Mouse (Mus musculus): ENCODE data around the gene Olfr635. TPM values are rescaled to one million over a fixed set of nuclear protein-coding genes. Genes with fewer than 3 reads are reported as not detected.
"Not testable (repeated sequence)": the region's sequence is repeated elsewhere in the genome, so short reads cannot be mapped to it uniquely, and the experiment has no call there.

Olfr635 gene
- not detected for total RNA-seq (2018; cell fraction: chromatin; rRNA removed)
- total RNA-seq (2018; cell fraction: cytosol; rRNA removed), result not detected
- not detected for total RNA-seq (2018; cell fraction: nucleus; rRNA removed)
- polyA plus RNA-seq (2018), result not detected in 3 replicates

DNA sequence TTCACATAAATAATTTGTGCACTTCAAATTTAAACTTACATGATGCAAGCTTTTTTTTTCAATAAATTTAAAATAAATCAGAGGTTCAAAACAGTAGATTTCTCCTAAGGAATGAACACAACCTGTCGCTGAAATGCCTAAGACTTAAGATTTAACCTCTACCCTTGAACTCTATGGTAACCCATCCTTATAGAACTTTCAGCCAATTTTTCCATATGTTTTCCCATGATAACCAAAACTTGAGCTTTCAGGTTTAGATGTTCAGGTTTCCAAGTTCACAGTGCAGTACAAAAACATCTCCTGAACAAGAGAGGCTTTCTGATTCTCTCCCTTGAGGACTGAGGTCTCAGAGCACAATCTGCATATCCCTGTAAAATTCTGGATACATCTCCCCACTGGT is at the start of gene Olfr635:
Gene Olfr635, plus strand, starts transcription at position 301 of the 400 bp plus-strand sequence.
- no peak within 1 kb of the TSS for H3K27ac ChIP-seq
- 90% methylated on average over 1 of the region's 1 CpGs for whole genome bisulfite sequencing (ENCODE audit: missing documents)
- H3K4me3 ChIP-seq (ENCODE audit: inconsistent target), result no peak within 1 kb of the TSS

DNA sequence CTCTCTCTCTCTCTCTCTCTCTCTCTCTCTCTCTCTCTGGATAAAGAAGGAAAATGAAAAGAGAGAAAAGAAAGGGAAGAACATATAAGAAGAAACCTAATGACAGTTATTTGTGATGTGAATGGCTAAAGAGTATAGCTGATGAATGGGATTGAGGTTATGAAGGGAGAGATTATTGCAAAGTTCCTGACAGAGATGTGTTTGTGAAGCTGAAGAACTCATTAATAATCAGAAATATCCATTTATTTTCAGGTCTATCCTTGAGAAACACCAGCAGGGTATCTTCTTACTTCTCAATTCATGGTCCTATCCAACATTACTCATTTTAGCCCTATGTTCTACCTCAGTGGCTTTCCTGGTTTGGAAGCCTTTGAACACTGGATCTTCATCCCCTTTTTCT is 42.4 kb upstream of the Olfr635 start, which contains the start of gene Olfr631:
Gene Olfr631, plus strand, starts transcription at position 301 of the 400 bp plus-strand sequence.
- H3K79me2 ChIP-seq (ENCODE audit: inconsistent target), result no peaks in the 10 kb centered on the region
- H3K4me3 ChIP-seq (ENCODE audit: inconsistent target), result no peak within 1 kb of the TSS
- no peak within 1 kb of the TSS for H3K27ac ChIP-seq
- H3K36me3 ChIP-seq (ENCODE audit: inconsistent target), result no peaks in the 10 kb centered on the region

More for the DNA sequence above, at the start of gene Olfr635:
- no peaks in the 10 kb centered on the region for H3K79me2 ChIP-seq (ENCODE audit: inconsistent target)
- no peaks in the 10 kb centered on the region for H3K36me3 ChIP-seq (ENCODE audit: inconsistent target)

DNA sequence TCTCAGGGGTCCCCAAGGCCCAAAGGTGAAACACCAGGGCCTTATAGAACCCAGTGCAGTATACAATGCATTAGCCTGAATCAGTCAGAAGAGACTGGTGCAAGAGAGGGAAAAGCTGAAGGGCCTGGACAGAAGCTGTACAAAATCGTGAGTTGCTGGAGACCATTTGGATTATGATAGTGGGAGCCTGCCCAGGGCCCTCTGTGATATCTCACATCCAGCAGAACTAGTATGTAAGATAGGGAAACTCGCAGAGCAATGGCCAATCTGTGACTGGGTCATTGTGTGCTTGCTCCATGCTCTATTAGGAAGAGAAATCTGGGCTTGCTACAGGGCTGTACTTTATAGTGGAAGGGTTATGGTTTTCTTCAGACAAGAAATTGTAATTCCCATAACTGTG is 36.7 kb upstream of the Olfr635 start, which contains the start of gene Olfr632:
Gene Olfr632, plus strand, starts transcription at position 84 of the 400 bp plus-strand sequence.
- H3K79me2 ChIP-seq (ENCODE audit: inconsistent target), result no peaks in the 10 kb centered on the region
- no peaks in the 10 kb centered on the region for H3K36me3 ChIP-seq (ENCODE audit: inconsistent target)
- H3K4me3 ChIP-seq (ENCODE audit: inconsistent target), result no peak within 1 kb of the TSS
- WGBS (ENCODE audit: missing documents), result 87% methylated on average over 2 of the region's 2 CpGs
- no peak within 1 kb of the TSS for H3K27ac ChIP-seq

DNA sequence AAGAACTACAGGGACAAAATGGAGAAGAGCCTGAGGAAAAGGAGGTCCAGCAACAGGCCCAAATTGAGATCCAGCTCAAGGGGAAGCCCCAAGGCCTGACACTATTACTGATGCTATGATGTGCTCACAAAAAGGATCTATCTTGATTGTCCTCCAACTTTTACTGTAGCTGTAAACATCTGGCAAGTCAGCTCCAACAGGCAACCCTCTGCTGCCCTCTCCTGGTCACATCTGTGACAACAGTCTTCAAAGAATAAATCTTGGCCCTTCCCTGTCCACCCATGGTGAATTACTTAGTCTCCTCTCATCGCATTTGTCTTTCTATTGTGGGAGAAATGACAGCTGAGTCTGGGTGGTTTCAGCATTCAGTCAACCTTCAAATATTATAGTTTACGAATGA is 28.2 kb upstream of the Olfr635 start:
- no peak overlapping the region for H3K4me3 ChIP-seq (ENCODE audit: inconsistent target)
- H3K79me2 ChIP-seq (ENCODE audit: inconsistent target), result no peaks in the 10 kb centered on the region
- H3K27ac ChIP-seq, result no peak overlapping the region
- no peaks in the 10 kb centered on the region for H3K36me3 ChIP-seq (ENCODE audit: inconsistent target)
- 28% methylated on average over 2 of the region's 2 CpGs for WGBS (ENCODE audit: missing documents)

DNA sequence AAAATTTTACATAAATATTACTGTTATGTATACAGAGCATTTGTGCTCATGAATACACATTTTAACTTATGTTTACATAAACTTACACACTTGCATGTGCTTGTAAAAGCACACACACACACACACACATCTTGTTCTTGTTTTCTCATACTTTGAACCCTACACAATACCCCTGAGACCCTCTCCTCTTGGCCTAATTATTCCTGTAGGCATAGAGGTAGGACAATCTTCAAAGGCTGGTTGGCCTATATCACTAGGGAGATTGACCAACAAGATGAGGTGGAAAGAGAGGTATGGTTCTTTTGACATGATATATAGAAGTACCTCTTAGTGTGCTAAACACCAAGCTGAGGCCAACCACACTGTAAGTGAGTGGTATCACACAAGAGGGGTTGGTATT is 26.8 kb upstream of the Olfr635 start, which contains the start of gene Olfr633:
Gene Olfr633, plus strand, starts transcription at position 301 of the 400 bp plus-strand sequence.
- Histone ChIP-seq H3K27ac (no peak within 1 kb of the TSS), H3K4me3 (ENCODE audit: inconsistent target) (no peak within 1 kb of the TSS), H3K79me2 (ENCODE audit: inconsistent target) (no peaks in the 10 kb centered on the region), H3K36me3 (ENCODE audit: inconsistent target) (no peaks in the 10 kb centered on the region)

DNA sequence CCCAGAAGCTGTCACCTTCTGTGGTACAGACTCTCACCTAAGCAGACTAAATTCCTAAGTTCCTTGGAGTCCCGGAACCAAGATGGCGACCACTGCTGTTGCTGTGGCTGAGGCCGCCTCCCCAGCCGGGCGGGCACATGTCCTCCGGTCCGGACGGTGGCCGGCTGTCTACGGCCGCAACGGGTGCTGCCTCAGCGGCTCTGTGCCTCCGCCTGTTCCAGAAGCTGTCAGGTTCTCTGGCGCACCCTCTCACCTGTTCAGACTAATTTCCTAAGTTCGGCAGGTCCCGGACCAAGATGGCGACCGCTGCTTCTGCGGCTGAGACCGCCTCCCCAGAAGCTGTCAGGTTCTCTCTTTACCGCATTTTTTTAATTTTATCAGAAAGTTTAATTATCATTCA is 4.1 kb upstream of the Olfr635 start:
- H3K27ac ChIP-seq; H3K79me2 ChIP-seq (ENCODE audit: inconsistent target); H3K4me3 ChIP-seq (ENCODE audit: inconsistent target); H3K36me3 ChIP-seq (ENCODE audit: inconsistent target): not testable (repeated sequence)
- WGBS (ENCODE audit: missing documents), result 96% methylated on average over 22 of the region's 22 CpGs

DNA sequence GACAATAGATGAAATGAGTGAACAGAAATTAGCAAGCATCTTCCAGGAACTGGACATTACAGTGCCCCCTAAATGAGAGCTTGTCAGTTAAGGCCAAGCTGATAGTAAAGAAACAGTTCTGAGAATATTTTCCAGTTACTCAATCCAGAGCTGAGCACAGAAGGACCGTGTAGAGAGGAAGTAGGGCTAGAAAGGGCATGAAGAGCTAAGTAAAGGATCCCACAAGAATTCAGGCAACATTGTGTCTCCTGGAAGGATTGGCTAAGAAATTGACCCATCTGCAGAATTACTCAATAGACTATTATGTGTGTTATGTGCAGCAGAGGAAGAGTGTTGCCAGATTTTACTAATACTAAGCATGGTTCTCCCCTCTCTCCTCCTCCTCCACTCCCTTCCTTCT is 830 bp downstream of the Olfr635 start:
- WGBS (ENCODE audit: missing documents), result 6% methylated on average over 1 of the region's 1 CpGs

DNA sequence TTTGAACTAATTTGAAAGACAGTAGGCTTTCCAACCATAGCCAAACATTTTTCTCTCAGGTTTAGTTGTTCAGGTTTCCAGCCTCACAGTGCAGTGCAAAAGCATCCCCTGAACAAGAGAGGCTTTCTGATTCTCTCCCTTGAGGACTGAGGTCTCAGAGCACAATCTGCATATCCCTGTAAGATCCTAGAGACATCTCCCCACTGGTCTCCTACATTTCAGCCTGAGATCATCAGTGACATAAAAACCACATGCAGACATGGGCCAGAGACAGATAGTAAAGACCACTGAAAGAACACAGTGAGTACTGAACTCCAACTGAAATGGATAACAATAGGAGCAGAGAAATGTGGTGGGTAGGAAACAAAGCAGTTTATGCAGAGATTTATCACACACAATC is 27.5 kb downstream of the Olfr635 start, which contains the start of gene Olfr638:
Gene Olfr638, plus strand, starts transcription at position 301 of the 400 bp plus-strand sequence.
- H3K27ac ChIP-seq, result no peak within 1 kb of the TSS
- H3K79me2 ChIP-seq (ENCODE audit: inconsistent target), result no peaks in the 10 kb centered on the region
- H3K36me3 ChIP-seq (ENCODE audit: inconsistent target), result no peaks in the 10 kb centered on the region
- no peak within 1 kb of the TSS for H3K4me3 ChIP-seq (ENCODE audit: inconsistent target)

More for the DNA sequence above, 830 bp downstream of the Olfr635 start:
- H3K27ac ChIP-seq, result no peak overlapping the region
- H3K36me3 ChIP-seq (ENCODE audit: inconsistent target), result no peaks in the 10 kb centered on the region
- H3K79me2 ChIP-seq (ENCODE audit: inconsistent target), result no peaks in the 10 kb centered on the region
- no peak overlapping the region for H3K4me3 ChIP-seq (ENCODE audit: inconsistent target)

DNA sequence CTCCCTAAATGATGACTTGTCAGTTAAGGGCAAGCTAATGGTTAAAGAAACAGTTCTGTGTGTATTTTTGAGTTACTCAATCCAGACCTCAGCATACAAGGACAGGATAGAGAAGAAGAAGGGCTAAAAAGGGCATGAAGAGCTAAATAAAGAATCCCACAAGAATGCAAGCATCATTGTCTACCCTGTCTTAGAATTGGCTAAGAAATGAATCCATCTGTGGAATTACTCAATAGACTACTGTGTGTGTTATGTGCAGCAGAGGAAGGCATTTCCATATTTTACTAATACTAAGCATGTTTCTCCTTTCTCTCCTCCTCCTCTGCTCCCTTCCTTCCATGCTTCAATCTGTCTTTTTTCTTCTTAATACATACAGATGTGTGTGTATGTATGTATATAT is 28.2 kb downstream of the Olfr635 start:
- H3K27ac ChIP-seq, result no peak overlapping the region
- no peaks in the 10 kb centered on the region for H3K36me3 ChIP-seq (ENCODE audit: inconsistent target)
- no peak overlapping the region for H3K4me3 ChIP-seq (ENCODE audit: inconsistent target)
- H3K79me2 ChIP-seq (ENCODE audit: inconsistent target), result no peaks in the 10 kb centered on the region

DNA sequence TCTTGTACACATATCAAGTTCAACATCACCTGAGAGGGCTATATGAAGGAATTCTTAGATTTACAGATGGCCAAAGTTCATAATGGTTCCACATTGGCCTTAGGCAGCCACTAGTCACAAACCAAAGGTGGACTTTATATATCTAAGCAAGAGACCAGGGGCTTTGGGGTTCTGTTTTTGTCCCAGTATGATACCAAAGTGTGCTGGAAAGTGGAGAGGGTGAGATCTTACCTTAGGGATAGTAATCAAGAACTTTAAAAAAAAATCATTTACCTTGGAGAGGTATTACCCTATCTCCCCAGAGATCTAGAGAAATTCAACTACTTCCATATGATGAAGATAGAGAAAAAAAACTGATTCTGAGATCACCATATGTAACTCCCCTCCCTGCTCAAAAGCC is 46.3 kb downstream of the Olfr635 start, which contains the start of gene Olfr639:
Gene Olfr639, minus strand, starts transcription at position 101 of the 400 bp plus-strand sequence.
- H3K4me3 ChIP-seq (ENCODE audit: inconsistent target), result no peak within 1 kb of the TSS
- H3K79me2 ChIP-seq (ENCODE audit: inconsistent target), result no peaks in the 10 kb centered on the region
- no peaks in the 10 kb centered on the region for H3K36me3 ChIP-seq (ENCODE audit: inconsistent target)
- H3K27ac ChIP-seq, result no peak within 1 kb of the TSS

DNA sequence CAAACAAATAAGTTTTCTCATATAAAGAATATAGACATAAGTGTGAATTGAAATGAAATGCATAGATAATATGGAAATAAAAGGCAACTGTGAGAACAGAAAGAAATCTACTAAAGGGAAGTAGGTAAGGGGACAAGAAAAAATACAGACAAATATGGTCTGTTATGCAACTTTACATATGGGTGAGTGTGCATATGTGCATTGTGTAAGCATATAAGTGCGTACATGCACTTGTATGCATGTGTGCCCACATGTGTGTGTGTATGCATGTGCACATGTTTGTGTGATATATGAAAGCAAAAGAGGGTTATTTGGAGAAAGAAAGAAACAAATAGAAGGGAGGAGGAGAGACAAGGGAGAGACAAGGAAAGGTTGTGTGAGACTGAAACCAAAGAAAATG is 48.0 kb downstream of the Olfr635 start:
- Histone ChIP-seq H3K79me2 (ENCODE audit: inconsistent target) (no peaks in the 10 kb centered on the region), H3K27ac (no peak overlapping the region), H3K36me3 (ENCODE audit: inconsistent target) (no peaks in the 10 kb centered on the region), H3K4me3 (ENCODE audit: inconsistent target) (no peak overlapping the region)
- WGBS (ENCODE audit: missing documents), result 60% methylated on average over 1 of the region's 1 CpGs

DNA sequence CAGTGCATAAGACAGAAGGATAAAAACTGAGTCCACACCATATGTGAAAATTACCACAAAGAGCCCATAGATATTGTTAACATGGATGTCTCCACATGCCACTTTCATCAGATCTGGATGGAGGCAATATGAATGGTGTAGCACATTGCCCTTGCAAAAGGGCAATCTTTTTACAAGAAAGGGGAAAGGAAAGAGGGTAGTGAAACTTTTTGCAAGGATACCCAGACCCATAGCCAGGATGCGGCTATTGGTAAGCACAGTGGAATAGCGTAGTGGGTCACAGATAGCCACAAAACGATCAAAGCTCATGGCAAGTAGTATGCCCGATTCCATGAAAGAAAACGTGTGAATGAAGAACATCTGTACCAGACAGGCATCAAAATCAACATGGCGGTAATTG is 50.7 kb downstream of the Olfr635 start:
- H3K27ac ChIP-seq, result no peak overlapping the region
- 65% methylated on average over 6 of the region's 6 CpGs for WGBS (ENCODE audit: missing documents)
- no peaks in the 10 kb centered on the region for H3K79me2 ChIP-seq (ENCODE audit: inconsistent target)
- no peak overlapping the region for H3K4me3 ChIP-seq (ENCODE audit: inconsistent target)
- no peaks in the 10 kb centered on the region for H3K36me3 ChIP-seq (ENCODE audit: inconsistent target)

DNA sequence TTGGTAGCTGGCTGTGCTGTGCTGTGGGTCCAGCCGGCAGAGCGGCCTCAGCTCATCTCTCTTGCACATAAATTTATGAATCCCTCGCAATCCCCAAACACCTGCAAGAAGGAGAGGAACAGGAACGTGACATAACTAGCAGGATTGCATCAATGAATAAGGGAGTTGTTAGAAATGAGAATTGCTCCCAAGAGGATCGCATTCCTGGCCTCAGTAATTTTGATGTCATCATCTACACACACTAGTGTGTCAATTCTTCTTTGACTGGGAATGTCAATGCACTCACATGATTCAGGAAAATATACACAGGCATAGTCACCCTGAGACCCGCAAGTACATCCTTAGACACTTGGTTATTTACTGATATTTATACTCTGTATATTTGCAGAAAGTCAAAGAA is 54.5 kb downstream of the Olfr635 start, which contains the start of gene Olfr640:
Gene Olfr640, minus strand, starts transcription at position 101 of the 400 bp plus-strand sequence.
- H3K4me3 ChIP-seq (ENCODE audit: inconsistent target), result no peak within 1 kb of the TSS
- no peak within 1 kb of the TSS for H3K27ac ChIP-seq
- H3K36me3 ChIP-seq (ENCODE audit: inconsistent target), result no peaks in the 10 kb centered on the region
- WGBS (ENCODE audit: missing documents), result 91% methylated on average over 6 of the region's 6 CpGs
- H3K79me2 ChIP-seq (ENCODE audit: inconsistent target), result no peaks in the 10 kb centered on the region

DNA sequence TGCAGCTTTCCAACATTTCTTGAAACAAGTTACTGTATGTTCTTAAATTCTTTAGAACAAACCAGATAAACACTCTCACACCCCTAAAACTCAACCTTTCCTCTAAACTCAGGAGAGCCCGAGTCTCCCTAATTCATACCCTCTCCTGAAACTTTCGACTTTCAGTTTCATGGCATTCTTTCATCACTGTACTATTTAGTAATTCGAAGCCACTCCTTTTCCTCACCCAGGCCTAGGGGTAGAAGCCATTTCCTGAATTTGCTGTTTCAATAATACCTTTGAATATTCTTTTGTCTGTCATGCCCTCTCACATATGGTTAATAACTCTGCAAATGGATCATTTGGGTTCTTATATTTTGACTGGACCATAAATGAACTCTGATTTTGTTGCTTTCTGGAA is 56.0 kb downstream of the Olfr635 start:
- Histone ChIP-seq H3K27ac (no peak overlapping the region), H3K4me3 (ENCODE audit: inconsistent target) (no peak overlapping the region), H3K79me2 (ENCODE audit: inconsistent target) (no peaks in the 10 kb centered on the region), H3K36me3 (ENCODE audit: inconsistent target) (no peaks in the 10 kb centered on the region)
- WGBS (ENCODE audit: missing documents), result 29% methylated on average over 3 of the region's 3 CpGs

DNA sequence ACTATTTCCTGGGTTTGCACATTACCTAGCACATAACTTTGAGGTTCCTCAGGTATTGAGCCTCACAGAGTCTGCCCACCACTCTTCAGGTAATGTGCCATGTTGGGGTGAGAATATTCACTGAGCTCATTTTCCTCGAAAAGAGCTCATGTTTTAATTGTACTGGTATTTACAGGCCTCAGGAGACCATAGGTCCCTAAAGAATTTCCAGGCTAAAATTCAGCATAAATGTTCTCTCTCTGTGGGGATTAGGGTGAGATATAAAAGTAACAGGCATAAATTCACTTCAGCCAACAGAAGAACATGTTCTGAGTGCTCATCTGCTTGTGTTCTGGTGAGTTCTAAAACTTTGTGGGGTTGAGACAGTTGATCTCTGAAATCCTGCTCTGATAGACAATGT is 64.2 kb downstream of the Olfr635 start, which contains the start of gene Olfr641:
Gene Olfr641, plus strand, starts transcription at position 301 of the 400 bp plus-strand sequence.
- Histone ChIP-seq H3K79me2 (ENCODE audit: inconsistent target) (no peaks in the 10 kb centered on the region), H3K27ac (no peak within 1 kb of the TSS), H3K36me3 (ENCODE audit: inconsistent target) (no peaks in the 10 kb centered on the region), H3K4me3 (ENCODE audit: inconsistent target) (no peak within 1 kb of the TSS)
- 100% methylated on average over 1 of the region's 1 CpGs for WGBS (ENCODE audit: missing documents)
